Mouse (Mus musculus): ENCODE measurements around the gene Plekhh1.

GRCm38 (mm10) chr12:79010569-79010968, 18.4 kb upstream of the Plekhh1 start:
- TF ChIP-seq CTCF (IDR thresholded peaks at IDR 0.05; ENCODE audit: insufficient read depth, low read depth, low read length) (no peak), POLR2A (IDR thresholded peaks at IDR 0.05; ENCODE audit: insufficient read depth, low read depth, low read length) (no peak)
